Mouse (Mus musculus) cerebellum, adult 9-10 months (tissue): ENCODE data around the gene Ccr5.

Source experiments
- DNase-seq: peaks from one replicate; pipeline ENCODE4 v3.0.0; 2022

The Ccr5 gene

GRCm38 (mm10) chr9:124143678-124144077 lies 22.3 kb downstream of the Ccr5 start:
- no peak for DNase-seq

- DNase-seq: no peak
Measured at GRCm38 (mm10) chr9:124146307-124146706, 25.0 kb downstream of the Ccr5 start.
